Mouse (Mus musculus): ENCODE results near the gene Serpinb6b. TPM values are rescaled to one million over a fixed set of nuclear protein-coding genes. Genes with fewer than 3 reads are reported as not detected.
"Not testable (repeated sequence)": the region's sequence is repeated elsewhere in the genome, so short reads cannot be mapped to it uniquely, and the experiment has no call there.

Serpinb6b gene
- 0.49 and 0.52 TPM in 2 replicates for polyA plus RNA-seq (2016; fragmentation: Nextera tagmentation; extraction: Ambion mirVana)

DNA sequence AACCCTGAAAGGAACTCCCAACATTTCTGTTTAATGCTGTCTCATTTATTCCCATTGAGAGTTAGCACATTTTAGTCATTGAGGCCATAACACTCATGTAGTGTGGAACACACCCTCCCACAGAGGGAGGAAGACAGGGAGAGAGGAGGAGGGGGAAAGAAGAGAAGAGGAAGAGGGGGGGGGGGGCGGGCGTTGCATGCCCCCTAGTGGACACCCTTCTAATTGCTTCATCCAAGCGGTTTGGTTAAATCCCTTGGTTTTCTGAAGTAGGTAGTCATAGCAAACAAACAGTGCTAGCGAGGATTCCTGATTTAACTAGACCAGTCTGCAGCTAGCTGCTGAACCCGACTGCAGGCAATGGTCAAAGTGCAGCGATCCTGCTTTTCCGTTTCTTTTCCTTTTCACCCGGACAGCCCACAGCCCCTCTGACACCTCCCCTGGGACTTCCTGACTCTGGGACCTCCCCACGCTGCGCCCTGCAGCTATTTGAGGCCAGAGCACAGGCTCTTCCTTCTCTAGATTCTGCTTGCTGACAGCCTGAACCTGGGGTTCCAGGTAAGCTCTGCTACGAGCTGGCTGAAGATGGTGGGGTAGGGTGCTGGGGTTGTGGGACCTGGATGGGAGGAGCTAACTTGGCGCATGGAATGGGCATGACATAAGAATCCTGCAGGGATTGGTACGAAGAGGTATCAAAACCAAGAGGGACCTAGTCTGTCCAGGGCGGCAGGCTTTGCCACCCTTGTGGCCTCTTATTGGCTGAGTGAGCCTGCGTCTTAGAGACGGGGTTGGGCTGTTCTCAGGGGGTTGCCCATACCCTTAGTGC is at the start of gene Serpinb6b:
Gene Serpinb6b, plus strand, starts transcription at position 221 of the 823 bp plus-strand sequence.
- no peak within 1 kb of the TSS for H3K9ac ChIP-seq
- no peak within 1 kb of the TSS for H3K27ac ChIP-seq
- 0 out of 2 replicates have a peak within 1 kb of the TSS, but pooled peaks have one; percentile 0 for H3K4me3 ChIP-seq (replicated peaks)
- peak within 1 kb of the TSS; percentile 24 for H3K4me2 ChIP-seq
- no peaks in the 10 kb centered on the region for H3K36me3 ChIP-seq (replicated peaks)
- ATAC-seq (ENCODE audit: low FRiP score): no peak
- no peaks in the 10 kb centered on the region for H3K27me3 ChIP-seq
- no peaks in the 10 kb centered on the region for H3K4me1 ChIP-seq
- no peaks in the 10 kb centered on the region for H3K9me3 ChIP-seq
- whole genome bisulfite sequencing: 49% methylated on average over 16 of the region's 16 CpGs

DNA sequence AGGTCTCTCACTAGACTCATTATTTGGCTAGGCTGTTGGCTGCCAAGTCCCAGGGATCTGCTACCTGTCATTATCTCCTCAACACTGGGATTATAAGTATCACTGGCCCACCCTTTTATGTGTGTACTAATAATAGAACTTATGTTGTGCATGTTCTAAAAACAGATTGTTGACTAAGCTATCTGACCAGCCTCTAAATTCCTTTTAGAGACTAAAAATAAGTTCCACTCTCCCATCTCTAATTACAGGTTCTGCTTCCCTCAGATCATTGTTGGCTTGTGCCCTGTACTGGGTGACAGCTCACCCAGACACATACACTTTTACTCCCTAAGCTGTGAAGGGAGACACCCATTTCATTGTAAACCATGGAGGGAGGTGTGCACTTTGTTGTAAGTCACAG is 42.4 kb upstream of the Serpinb6b start:
- Histone ChIP-seq H3K27me3 (no peaks in the 10 kb centered on the region), H3K4me1 (no peaks in the 10 kb centered on the region), H3K36me3 (replicated peaks) (no peaks in the 10 kb centered on the region), H3K27ac (no peak overlapping the region), H3K9me3 (no peaks in the 10 kb centered on the region), H3K9ac (no peak overlapping the region), H3K4me2 (no peak overlapping the region), H3K4me3 (replicated peaks) (no peak overlapping the region)
- ATAC-seq (ENCODE audit: low FRiP score): no peak

DNA sequence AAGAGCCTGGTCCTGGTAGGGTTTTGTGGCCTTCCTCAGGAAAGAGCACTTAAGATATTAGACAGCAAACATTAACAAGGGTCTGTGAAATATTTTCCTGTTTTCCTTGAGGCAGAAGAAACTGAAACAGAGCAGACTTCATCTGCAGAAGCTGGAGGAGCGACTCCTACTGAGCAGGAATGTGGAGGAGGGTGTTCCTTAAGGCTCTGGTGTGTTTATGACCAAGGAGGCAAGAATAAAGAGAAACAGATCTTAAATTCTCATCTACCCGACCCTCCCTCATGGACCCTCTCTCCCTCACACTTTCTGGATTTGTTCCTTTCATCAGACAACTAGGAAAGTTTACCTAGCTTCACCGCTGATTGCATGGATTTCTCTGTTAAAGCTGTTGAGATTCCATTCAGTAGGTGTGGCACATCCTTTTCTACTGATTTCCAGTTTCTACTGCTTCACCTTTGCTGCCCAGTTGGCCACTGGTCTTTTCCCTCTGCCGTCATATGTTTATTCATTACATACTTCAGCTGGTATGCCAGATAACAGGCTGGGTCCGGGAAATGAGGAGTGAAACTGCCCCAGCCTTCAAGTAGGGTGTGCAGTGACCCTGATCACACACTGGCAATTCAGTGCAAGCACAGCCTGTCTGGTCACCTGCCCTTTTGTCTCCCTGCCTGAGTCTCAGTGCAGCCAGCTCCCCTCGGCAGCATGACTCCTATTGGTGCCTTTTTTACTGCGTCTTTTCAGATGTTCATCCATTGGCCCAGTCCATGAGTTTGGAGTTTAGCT is 40.2 kb upstream of the Serpinb6b start:
- Histone ChIP-seq H3K9me3 (no peaks in the 10 kb centered on the region), H3K27ac (no peak overlapping the region), H3K4me1 (no peaks in the 10 kb centered on the region), H3K9ac (no peak overlapping the region), H3K4me2 (no peak overlapping the region), H3K27me3 (no peaks in the 10 kb centered on the region), H3K36me3 (replicated peaks) (no peaks in the 10 kb centered on the region), H3K4me3 (replicated peaks) (no peak overlapping the region)
- ATAC-seq (ENCODE audit: low FRiP score): no peak
- 64% methylated on average over 7 of the region's 7 CpGs for WGBS

- no peaks in the 10 kb centered on the region for H3K9me3 ChIP-seq
- no peak overlapping the region for H3K27ac ChIP-seq
- H3K36me3 ChIP-seq (replicated peaks): no peaks in the 10 kb centered on the region
- WGBS: 78% methylated on average over 2 of the region's 2 CpGs
- no peaks in the 10 kb centered on the region for H3K4me1 ChIP-seq
- no peak overlapping the region for H3K9ac ChIP-seq
- no peaks in the 10 kb centered on the region for H3K27me3 ChIP-seq
- no peak for ATAC-seq (ENCODE audit: low FRiP score)
- no peak overlapping the region for H3K4me3 ChIP-seq (replicated peaks)
- no peak overlapping the region for H3K4me2 ChIP-seq
Observed at GRCm38 (mm10) chr13:32926661-32927060, 38.3 kb upstream of the Serpinb6b start.

DNA sequence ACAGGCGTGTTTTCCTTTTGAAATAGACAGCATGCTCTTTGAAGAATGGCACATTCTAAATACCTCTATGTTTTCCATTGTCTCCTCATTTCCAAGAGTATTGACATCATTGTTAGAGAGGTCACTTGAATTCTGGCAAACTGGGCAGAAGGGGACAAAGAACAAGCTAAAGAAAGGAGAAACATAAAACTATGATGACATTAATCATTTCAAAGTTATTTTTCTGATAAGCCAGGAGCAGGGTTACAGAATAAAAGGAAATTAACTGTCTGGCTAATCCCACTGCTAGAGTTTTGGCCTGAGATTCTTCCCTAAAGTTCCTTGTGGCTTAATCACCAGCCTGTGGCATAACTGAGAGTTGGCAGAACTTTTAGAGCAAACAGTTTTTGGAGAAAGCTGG is 37.8 kb upstream of the Serpinb6b start:
- WGBS: 71% methylated on average over 1 of the region's 1 CpGs
- ATAC-seq (ENCODE audit: low FRiP score): no peak
- no peaks in the 10 kb centered on the region for H3K4me1 ChIP-seq

GRCm38 (mm10) chr13:32929107-32929750 is 35.8 kb upstream of the Serpinb6b start:
- no peaks in the 10 kb centered on the region for H3K4me1 ChIP-seq
- ATAC-seq (ENCODE audit: low FRiP score): no peak
- 88% methylated on average over 2 of the region's 2 CpGs for WGBS
- no peaks in the 10 kb centered on the region for H3K27me3 ChIP-seq
- H3K36me3 ChIP-seq (replicated peaks): no peaks in the 10 kb centered on the region
- H3K9me3 ChIP-seq: no peaks in the 10 kb centered on the region
- no peak overlapping the region for H3K9ac ChIP-seq
- H3K4me3 ChIP-seq (replicated peaks): no peak overlapping the region
- H3K27ac ChIP-seq: no peak overlapping the region
- H3K4me2 ChIP-seq: no peak overlapping the region

More for the DNA sequence above, 37.8 kb upstream of the Serpinb6b start:
- no peaks in the 10 kb centered on the region for H3K36me3 ChIP-seq (replicated peaks)
- no peak overlapping the region for H3K4me3 ChIP-seq (replicated peaks)
- H3K4me2 ChIP-seq: no peak overlapping the region
- H3K27me3 ChIP-seq: no peaks in the 10 kb centered on the region
- H3K27ac ChIP-seq: no peak overlapping the region
- no peak overlapping the region for H3K9ac ChIP-seq
- H3K9me3 ChIP-seq: no peaks in the 10 kb centered on the region

DNA sequence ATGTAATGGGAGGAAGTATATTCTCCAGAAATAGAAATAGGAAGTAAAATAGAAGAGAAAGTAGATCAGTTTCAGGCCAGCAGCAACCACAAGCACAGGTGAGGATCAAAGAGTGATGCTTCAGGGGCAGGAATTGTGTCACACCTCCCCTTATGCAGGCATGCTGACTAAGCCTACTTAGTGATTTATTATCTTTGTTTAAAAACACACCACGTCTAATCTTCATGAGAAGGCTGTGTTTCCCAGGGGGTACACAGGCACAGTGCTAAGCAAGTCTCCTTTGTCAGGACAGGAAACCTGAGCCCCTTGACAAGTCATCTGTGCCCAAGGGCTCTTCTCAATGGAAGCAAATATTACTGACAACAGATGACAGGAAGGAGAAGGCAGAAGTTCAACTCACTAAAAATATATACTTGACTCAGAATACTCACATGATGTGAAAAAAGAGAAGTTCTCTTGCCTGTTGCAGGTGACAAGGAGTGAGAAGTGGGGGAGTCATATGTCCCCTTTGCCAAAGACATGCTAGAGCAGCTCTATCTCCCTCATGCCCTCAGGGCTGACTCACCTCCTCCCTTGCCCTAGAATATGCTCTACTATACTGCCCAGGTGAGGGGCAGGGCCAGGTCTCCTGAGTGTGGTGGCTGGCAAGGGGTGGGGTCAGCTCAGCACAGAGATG is 30.2 kb upstream of the Serpinb6b start:
- no peaks in the 10 kb centered on the region for H3K9me3 ChIP-seq
- H3K27ac ChIP-seq: no peak overlapping the region
- WGBS: 50% methylated on average over 1 of the region's 1 CpGs
- no peak overlapping the region for H3K4me2 ChIP-seq
- no peaks in the 10 kb centered on the region for H3K36me3 ChIP-seq (replicated peaks)
- no peak overlapping the region for H3K9ac ChIP-seq
- no peak overlapping the region for H3K4me3 ChIP-seq (replicated peaks)
- H3K4me1 ChIP-seq: no peaks in the 10 kb centered on the region
- no peaks in the 10 kb centered on the region for H3K27me3 ChIP-seq
- no peak for ATAC-seq (ENCODE audit: low FRiP score)

GRCm38 (mm10) chr13:32938275-32938674 is 26.7 kb upstream of the Serpinb6b start:
- not testable (repeated sequence) for H3K9ac ChIP-seq; H3K9me3 ChIP-seq; H3K27ac ChIP-seq; H3K27me3 ChIP-seq; ATAC-seq (ENCODE audit: low FRiP score); H3K4me3 ChIP-seq (replicated peaks); H3K36me3 ChIP-seq (replicated peaks); H3K4me2 ChIP-seq; H3K4me1 ChIP-seq
- 90% methylated on average over 4 of the region's 4 CpGs for WGBS

GRCm38 (mm10) chr13:32939191-32939590 is 25.8 kb upstream of the Serpinb6b start:
- H3K4me3 ChIP-seq (replicated peaks); H3K27ac ChIP-seq; H3K4me2 ChIP-seq; H3K9ac ChIP-seq; ATAC-seq (ENCODE audit: low FRiP score); H3K36me3 ChIP-seq (replicated peaks); H3K27me3 ChIP-seq; H3K9me3 ChIP-seq; H3K4me1 ChIP-seq: not testable (repeated sequence)
- WGBS: 75% methylated on average over 3 of the region's 3 CpGs

GRCm38 (mm10) chr13:32956537-32956936 is 8.5 kb upstream of the Serpinb6b start:
- H3K9ac ChIP-seq: no peak overlapping the region
- no peaks in the 10 kb centered on the region for H3K4me1 ChIP-seq
- no peak overlapping the region for H3K4me3 ChIP-seq (replicated peaks)
- no peak overlapping the region for H3K4me2 ChIP-seq
- 63% methylated on average over 4 of the region's 4 CpGs for WGBS
- H3K27me3 ChIP-seq: no peaks in the 10 kb centered on the region
- H3K27ac ChIP-seq: no peak overlapping the region
- H3K36me3 ChIP-seq (replicated peaks): no peaks in the 10 kb centered on the region
- ATAC-seq (ENCODE audit: low FRiP score): no peak
- H3K9me3 ChIP-seq: no peaks in the 10 kb centered on the region

- Histone ChIP-seq H3K36me3 (replicated peaks) (no peaks in the 10 kb centered on the region), H3K4me3 (replicated peaks) (no peak overlapping the region), H3K4me2 (no peak overlapping the region), H3K27ac (no peak overlapping the region), H3K9ac (no peak overlapping the region), H3K27me3 (no peaks in the 10 kb centered on the region), H3K9me3 (no peaks in the 10 kb centered on the region), H3K4me1 (no peaks in the 10 kb centered on the region)
- 84% methylated on average over 4 of the region's 4 CpGs for WGBS
- ATAC-seq (ENCODE audit: low FRiP score): no peak
Observed at GRCm38 (mm10) chr13:32957917-32958316, 7.1 kb upstream of the Serpinb6b start.

GRCm38 (mm10) chr13:32958521-32958920 is 6.5 kb upstream of the Serpinb6b start:
- not testable (repeated sequence) for H3K4me3 ChIP-seq (replicated peaks); H3K4me2 ChIP-seq; H3K9ac ChIP-seq; H3K27ac ChIP-seq; H3K36me3 ChIP-seq (replicated peaks); H3K27me3 ChIP-seq; H3K4me1 ChIP-seq; ATAC-seq (ENCODE audit: low FRiP score); H3K9me3 ChIP-seq
- 86% methylated on average over 7 of the region's 7 CpGs for WGBS

All from forebrain, embryonic 12.5 days (tissue).